Mouse (Mus musculus) stomach, embryonic 14.5 days (tissue): ENCODE results near the gene Pigk. TPM values are rescaled to one million over a fixed set of nuclear protein-coding genes. Genes with fewer than 3 reads are reported as not detected.
"Not testable (repeated sequence)": the region's sequence is repeated elsewhere in the genome, so short reads cannot be mapped to it uniquely, and the experiment has no call there.

Experiments
- ATAC-seq: fragments of 200-750 bp; cut with Nextera tagmentation; 2 replicates; pipeline ENCODE4 v1.8.0; 2017; ENCODE audit warnings: low read depth, moderate TSS enrichment; ENCODE audit not compliant: insufficient number of reproducible peaks, insufficient read depth, low FRiP score
- H3K27ac ChIP-seq: fragments of 300-500 bp; sonication (generic); 2 replicates; pipeline ENCODE4 v1.5.1; 2014; ENCODE audit warnings: mild to moderate bottlenecking, low read length, moderate library complexity, mixed read lengths
- H3K27me3 ChIP-seq: fragments of 300-500 bp; sonication (generic); 2 replicates; pipeline ENCODE4 v1.6.1; 2014; ENCODE audit warnings: low read length, control low read depth, mixed read lengths; ENCODE audit not compliant: control insufficient read depth, insufficient read depth
- H3K36me3 ChIP-seq: fragments of 300-500 bp; sonication (generic); 2 replicates; pipeline ENCODE4 v1.6.1; 2014; ENCODE audit warnings: mild to moderate bottlenecking, control low read depth, low read length, moderate library complexity, mixed read lengths; ENCODE audit not compliant: control insufficient read depth, insufficient read depth
- H3K4me1 ChIP-seq: fragments of 300-500 bp; sonication (generic); 2 replicates; pipeline ENCODE4 v1.6.1; 2014; ENCODE audit warnings: low read length, control low read depth, mixed read lengths; ENCODE audit not compliant: control insufficient read depth, insufficient read depth
- H3K4me2 ChIP-seq: fragments of 300-500 bp; sonication (generic); replicated peaks from 2 replicates; pipeline ENCODE4 v1.6.1; 2014; ENCODE audit warnings: low read depth, low read length, control low read depth
- H3K4me3 ChIP-seq: fragments of 300-500 bp; sonication (generic); 2 replicates; pipeline ENCODE4 v1.5.1; 2014; ENCODE audit warnings: low read depth, low read length, control low read depth
- H3K9ac ChIP-seq: fragments of 300-500 bp; sonication (generic); replicated peaks from 2 replicates; pipeline ENCODE4 v1.6.1; 2014; ENCODE audit warnings: low read depth, mild to moderate bottlenecking, control low read depth, low read length, moderate library complexity, mixed read lengths
- H3K9me3 ChIP-seq: fragments of 300-500 bp; sonication (generic); 2 replicates; pipeline ENCODE4 v1.6.1; 2016; ENCODE audit warnings: low read depth, low read length, control low read depth; ENCODE audit not compliant: control insufficient read depth
- WGBS: fragments of 180-500 bp; shearing (Covaris S2); extraction: QIAGEN DNeasy Blood & Tissue Kit; methylation state at CpG from one replicate; pipeline ENCODE4 v1.1.7; 2014; 5-methylcytosine and 5-hydroxymethylcytosine counted together
- polyA plus RNA-seq: library from polyadenylated mRNA; unstranded; fragments of >200 nt; fragmentation: Nextera tagmentation; extraction: Ambion mirVana; gene quantifications from 2 replicates; pipeline ENCODE4 v1.2.1, GENCODE M21; 2014

The Pigk gene
- polyA plus RNA-seq, 1 experiment from 2014 or later, result 55.2 TPM

GRCm38 (mm10) chr3:152689105-152689504 is 24.8 kb upstream of the Pigk start:
- no peak for ATAC-seq
- Histone ChIP-seq H3K9ac (no peak overlapping the region), H3K4me3 (no peak overlapping the region), H3K36me3 (no peaks in the 10 kb centered on the region), H3K4me2 (no peak overlapping the region), H3K27ac (no peak overlapping the region), H3K9me3 (no peaks in the 10 kb centered on the region), H3K27me3 (no peaks in the 10 kb centered on the region), H3K4me1 (no peaks in the 10 kb centered on the region)
- 65% methylated on average over 9 of the region's 9 CpGs for WGBS

GRCm38 (mm10) chr3:152694950-152695349 is 18.9 kb upstream of the Pigk start:
- no peaks in the 10 kb centered on the region for H3K4me1 ChIP-seq
- H3K27ac ChIP-seq, result no peak overlapping the region
- WGBS, result 91% methylated on average over 3 of the region's 3 CpGs
- no peaks in the 10 kb centered on the region for H3K36me3 ChIP-seq
- H3K9ac ChIP-seq, result no peak overlapping the region
- H3K9me3 ChIP-seq, result no peaks in the 10 kb centered on the region
- no peak overlapping the region for H3K4me3 ChIP-seq
- ATAC-seq, result no peak
- H3K27me3 ChIP-seq, result no peaks in the 10 kb centered on the region
- no peak overlapping the region for H3K4me2 ChIP-seq

GRCm38 (mm10) chr3:152698017-152698416 is 15.9 kb upstream of the Pigk start:
- Histone ChIP-seq H3K4me1 (no peaks in the 10 kb centered on the region), H3K9me3 (no peaks in the 10 kb centered on the region), H3K4me2 (no peak overlapping the region), H3K27ac (no peak overlapping the region), H3K4me3 (no peak overlapping the region), H3K27me3 (no peaks in the 10 kb centered on the region), H3K36me3 (no peaks in the 10 kb centered on the region), H3K9ac (no peak overlapping the region)
- WGBS, result 80% methylated on average over 5 of the region's 5 CpGs
- no peak for ATAC-seq

- no peak overlapping the region for H3K27ac ChIP-seq
- no peaks in the 10 kb centered on the region for H3K27me3 ChIP-seq
- H3K9ac ChIP-seq, result no peak overlapping the region
- no peaks in the 10 kb centered on the region for H3K9me3 ChIP-seq
- no peaks in the 10 kb centered on the region for H3K4me1 ChIP-seq
- no peak overlapping the region for H3K4me3 ChIP-seq
- no peaks in the 10 kb centered on the region for H3K36me3 ChIP-seq
- 73% methylated on average over 8 of the region's 8 CpGs for WGBS
- no peak for ATAC-seq
- no peak overlapping the region for H3K4me2 ChIP-seq
These were observed 14.6 kb upstream of the Pigk start for GRCm38 (mm10) chr3:152699261-152699660.

GRCm38 (mm10) chr3:152701536-152701935 is 12.4 kb upstream of the Pigk start:
- 95% methylated on average over 8 of the region's 8 CpGs for WGBS
- H3K4me1 ChIP-seq, H3K9me3 ChIP-seq, H3K4me2 ChIP-seq, H3K9ac ChIP-seq, H3K4me3 ChIP-seq, H3K36me3 ChIP-seq, H3K27me3 ChIP-seq, H3K27ac ChIP-seq, ATAC-seq: not testable (repeated sequence)

GRCm38 (mm10) chr3:152702274-152702843 is 11.5 kb upstream of the Pigk start:
- Histone ChIP-seq H3K4me3 (no peak overlapping the region), H3K4me1 (no peaks in the 10 kb centered on the region), H3K9me3 (no peaks in the 10 kb centered on the region), H3K27me3 (no peaks in the 10 kb centered on the region), H3K4me2 (no peak overlapping the region), H3K36me3 (no peaks in the 10 kb centered on the region), H3K27ac (no peak overlapping the region), H3K9ac (no peak overlapping the region)
- ATAC-seq, result no peak
- 63% methylated on average over 8 of the region's 8 CpGs for WGBS

- Histone ChIP-seq H3K27ac (no peak overlapping the region), H3K4me3 (no peak overlapping the region), H3K9me3 (no peaks in the 10 kb centered on the region), H3K4me2 (no peak overlapping the region), H3K9ac (no peak overlapping the region), H3K36me3 (no peaks in the 10 kb centered on the region), H3K27me3 (no peaks in the 10 kb centered on the region), H3K4me1 (no peaks in the 10 kb centered on the region)
- 75% methylated on average over 5 of the region's 5 CpGs for WGBS
- no peak for ATAC-seq
These were observed 8.1 kb upstream of the Pigk start for GRCm38 (mm10) chr3:152705826-152706225.

- no peaks in the 10 kb centered on the region for H3K9me3 ChIP-seq
- H3K36me3 ChIP-seq, result no peaks in the 10 kb centered on the region
- no peak overlapping the region for H3K4me3 ChIP-seq
- WGBS, result 84% methylated on average over 2 of the region's 2 CpGs
- no peak for ATAC-seq
- no peak overlapping the region for H3K9ac ChIP-seq
- no peaks in the 10 kb centered on the region for H3K27me3 ChIP-seq
- H3K4me2 ChIP-seq, result no peak overlapping the region
- H3K27ac ChIP-seq, result no peak overlapping the region
- no peaks in the 10 kb centered on the region for H3K4me1 ChIP-seq
These were observed 7.0 kb upstream of the Pigk start for GRCm38 (mm10) chr3:152706901-152707300.

- no peaks in the 10 kb centered on the region for H3K9me3 ChIP-seq
- H3K9ac ChIP-seq, result no peak overlapping the region
- H3K27ac ChIP-seq, result no peak overlapping the region
- no peaks in the 10 kb centered on the region for H3K4me1 ChIP-seq
- WGBS, result 76% methylated on average over 5 of the region's 5 CpGs
- H3K4me3 ChIP-seq, result no peak overlapping the region
- ATAC-seq, result no peak
- no peak overlapping the region for H3K4me2 ChIP-seq
- H3K36me3 ChIP-seq, result no peaks in the 10 kb centered on the region
- H3K27me3 ChIP-seq, result no peaks in the 10 kb centered on the region
These were observed 6.5 kb upstream of the Pigk start for GRCm38 (mm10) chr3:152707321-152707823.
